Mouse (Mus musculus): ENCODE results near the gene Hcrt. TPM values are rescaled to one million over a fixed set of nuclear protein-coding genes. Genes with fewer than 3 reads are reported as not detected.
A peak's percentile ranks its signal among the peaks of the same experiment; 100 is the strongest.

The Hcrt gene
- polyA plus RNA-seq, 1 experiment from 2014 or later: not detected

DNA sequence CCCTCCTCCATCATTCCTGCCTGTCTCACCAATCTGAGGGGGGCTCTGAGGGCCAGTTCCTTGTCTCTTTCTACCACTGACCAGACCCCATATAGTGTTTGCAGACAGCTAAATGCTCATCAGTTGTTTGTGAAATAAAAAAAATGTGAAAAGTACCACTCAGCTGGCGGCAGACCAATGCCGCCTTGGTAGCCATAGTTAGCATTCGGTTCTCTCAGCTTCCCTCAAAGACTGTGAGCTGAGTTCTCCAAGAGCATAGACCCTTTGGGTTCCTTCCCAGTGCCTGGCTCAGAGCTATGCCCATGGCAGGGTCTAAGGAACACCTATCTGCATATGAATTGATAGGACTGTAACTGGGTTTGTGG lies 8.1 kb downstream of the Hcrt start:
- no peaks in the 10 kb centered on the region for H3K79me2 ChIP-seq (ENCODE audit: inconsistent target)
- no peak overlapping the region for H3K4me3 ChIP-seq (ENCODE audit: inconsistent target)
- 97% methylated on average over 3 of the region's 3 CpGs for WGBS (ENCODE audit: missing documents)
- H3K27ac ChIP-seq: no peak overlapping the region
- no peaks in the 10 kb centered on the region for H3K36me3 ChIP-seq (ENCODE audit: inconsistent target)

- Histone ChIP-seq H3K36me3 (ENCODE audit: inconsistent target) (no peaks in the 10 kb centered on the region), H3K79me2 (ENCODE audit: inconsistent target) (no peaks in the 10 kb centered on the region), H3K27ac (no peak overlapping the region), H3K4me3 (ENCODE audit: inconsistent target) (no peak overlapping the region)
- 65% methylated on average over 6 of the region's 12 CpGs for WGBS (ENCODE audit: missing documents)
Observed at GRCm38 (mm10) chr11:100754021-100754692, 8.6 kb downstream of the Hcrt start.

- 62% methylated on average over 10 of the region's 10 CpGs for WGBS (ENCODE audit: missing documents)
- Histone ChIP-seq H3K27ac (no peak overlapping the region), H3K36me3 (ENCODE audit: inconsistent target) (no peaks in the 10 kb centered on the region), H3K79me2 (ENCODE audit: inconsistent target) (no peaks in the 10 kb centered on the region), H3K4me3 (ENCODE audit: inconsistent target) (no peak overlapping the region)
Observed at GRCm38 (mm10) chr11:100752294-100752693, 10.4 kb downstream of the Hcrt start.

GRCm38 (mm10) chr11:100750127-100750526 lies 12.6 kb downstream of the Hcrt start:
- 93% methylated on average over 16 of the region's 16 CpGs for WGBS (ENCODE audit: missing documents)
- Histone ChIP-seq H3K79me2 (ENCODE audit: inconsistent target) (no peaks in the 10 kb centered on the region), H3K4me3 (ENCODE audit: inconsistent target) (no peak overlapping the region), H3K36me3 (ENCODE audit: inconsistent target) (no peaks in the 10 kb centered on the region), H3K27ac (no peak overlapping the region)

GRCm38 (mm10) chr11:100749469-100749868 lies 13.3 kb downstream of the Hcrt start:
- no peaks in the 10 kb centered on the region for H3K36me3 ChIP-seq (ENCODE audit: inconsistent target)
- H3K27ac ChIP-seq: no peak overlapping the region
- H3K4me3 ChIP-seq (ENCODE audit: inconsistent target): no peak overlapping the region
- WGBS (ENCODE audit: missing documents): 57% methylated on average over 25 of the region's 25 CpGs
- H3K79me2 ChIP-seq (ENCODE audit: inconsistent target): no peaks in the 10 kb centered on the region

- no peaks in the 10 kb centered on the region for H3K36me3 ChIP-seq (ENCODE audit: inconsistent target)
- H3K79me2 ChIP-seq (ENCODE audit: inconsistent target): no peaks in the 10 kb centered on the region
- 67% methylated on average over 3 of the region's 4 CpGs for WGBS (ENCODE audit: missing documents)
- H3K4me3 ChIP-seq (ENCODE audit: inconsistent target): no peak overlapping the region
- no peak overlapping the region for H3K27ac ChIP-seq
Observed at GRCm38 (mm10) chr11:100748620-100749019, 14.1 kb downstream of the Hcrt start.

DNA sequence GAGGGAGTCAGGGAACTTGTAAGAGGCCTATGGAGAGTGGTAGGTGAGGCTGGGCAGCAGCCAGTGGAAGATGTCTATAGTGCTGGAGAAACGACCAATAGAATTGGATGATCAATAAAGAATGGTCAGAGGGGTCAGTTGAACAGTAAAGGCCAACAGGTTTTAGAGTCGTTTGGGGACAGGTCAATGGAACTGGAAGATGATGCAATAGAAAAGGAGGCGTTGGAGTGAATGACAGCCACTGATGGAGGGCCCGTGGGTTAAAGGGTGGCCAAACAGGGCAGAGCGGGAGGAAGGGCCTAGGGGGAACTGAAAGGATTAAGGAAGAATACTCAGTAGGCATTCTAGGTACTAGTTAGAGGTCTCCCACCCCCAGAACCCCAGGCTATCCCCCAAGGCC lies 15.6 kb downstream of the Hcrt start:
- H3K27ac ChIP-seq: no peak overlapping the region
- no peak overlapping the region for H3K4me3 ChIP-seq (ENCODE audit: inconsistent target)
- H3K79me2 ChIP-seq (ENCODE audit: inconsistent target): no peaks in the 10 kb centered on the region
- 59% methylated on average over 4 of the region's 5 CpGs for WGBS (ENCODE audit: missing documents)
- H3K36me3 ChIP-seq (ENCODE audit: inconsistent target): no peaks in the 10 kb centered on the region

DNA sequence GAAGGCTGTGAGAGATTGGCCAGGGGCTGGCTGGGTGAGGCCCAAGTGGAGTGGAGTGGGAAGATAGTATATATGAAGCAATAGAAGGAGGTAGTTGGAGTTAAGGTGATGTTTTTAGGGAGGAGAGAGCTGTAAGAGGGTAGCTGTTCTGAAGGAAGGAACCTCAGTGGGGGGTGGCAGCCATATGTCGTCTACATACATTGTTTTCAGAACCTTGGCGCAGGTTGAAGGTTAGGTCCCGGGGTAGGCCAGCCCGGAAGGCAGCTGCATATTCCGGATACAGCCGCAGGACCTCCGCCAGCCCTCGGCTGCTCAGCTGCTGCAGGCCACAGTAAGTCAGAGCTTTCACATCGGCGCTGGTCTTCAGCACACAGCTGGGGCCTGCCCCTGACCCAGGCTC lies 16.2 kb downstream of the Hcrt start:
- no peak overlapping the region for H3K27ac ChIP-seq
- no peaks in the 10 kb centered on the region for H3K79me2 ChIP-seq (ENCODE audit: inconsistent target)
- H3K36me3 ChIP-seq (ENCODE audit: inconsistent target): no peaks in the 10 kb centered on the region
- WGBS (ENCODE audit: missing documents): 93% methylated on average over 6 of the region's 10 CpGs
- H3K4me3 ChIP-seq (ENCODE audit: inconsistent target): no peak overlapping the region

DNA sequence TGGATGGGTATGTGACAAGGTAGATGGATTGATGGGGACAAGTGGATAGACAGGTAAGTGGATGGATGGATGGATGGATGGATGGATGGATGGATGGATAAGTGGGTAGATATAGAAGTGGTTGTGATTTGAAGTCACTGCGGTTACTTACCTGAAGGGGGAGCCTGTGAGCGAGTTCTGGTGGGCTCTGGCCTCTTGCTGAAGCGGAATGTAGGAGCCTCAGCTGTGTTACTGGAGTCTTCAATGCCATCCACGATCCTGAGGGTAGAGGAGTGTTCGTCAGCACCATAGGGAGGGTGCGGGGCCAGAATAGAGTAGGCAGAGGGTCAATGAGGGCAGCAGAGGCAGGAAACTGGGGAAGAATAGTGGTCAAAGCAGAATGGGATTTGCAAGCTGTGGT lies 17.6 kb downstream of the Hcrt start:
- H3K27ac ChIP-seq: no peak overlapping the region
- WGBS (ENCODE audit: missing documents): 27% methylated on average over 6 of the region's 6 CpGs
- H3K79me2 ChIP-seq (ENCODE audit: inconsistent target): no peaks in the 10 kb centered on the region

GRCm38 (mm10) chr11:100741348-100741747 lies 21.4 kb downstream of the Hcrt start:
- Histone ChIP-seq H3K79me2 (ENCODE audit: inconsistent target) (peaks cover 17% of the 10 kb centered on the region), H3K4me3 (ENCODE audit: inconsistent target) (no peak overlapping the region), H3K27ac (no peak overlapping the region), H3K36me3 (ENCODE audit: inconsistent target) (no peaks in the 10 kb centered on the region)
- 98% methylated on average over 6 of the region's 6 CpGs for WGBS (ENCODE audit: missing documents)

More for the DNA sequence above, 17.6 kb downstream of the Hcrt start:
- Histone ChIP-seq H3K36me3 (ENCODE audit: inconsistent target) (no peaks in the 10 kb centered on the region), H3K4me3 (ENCODE audit: inconsistent target) (no peak overlapping the region)

DNA sequence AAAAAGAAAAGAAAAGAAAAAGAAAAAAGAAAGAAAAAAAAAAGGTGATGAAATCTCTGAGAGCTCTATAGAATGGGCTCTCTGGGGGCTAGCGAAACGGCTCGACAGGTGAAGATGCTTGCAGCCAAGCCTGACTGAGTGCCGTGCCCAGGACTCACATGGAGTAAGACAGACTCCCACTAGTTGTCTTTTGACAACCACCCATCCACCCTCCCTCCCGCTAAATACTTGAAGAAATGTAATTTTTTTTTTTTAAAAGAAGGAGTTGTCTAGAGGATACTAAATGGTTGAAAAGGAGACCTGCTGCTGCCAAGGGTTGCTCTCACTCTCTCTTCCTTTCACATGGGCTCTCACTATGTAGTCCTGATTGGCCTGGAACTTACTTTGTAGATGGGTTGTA lies 24.0 kb downstream of the Hcrt start:
- H3K79me2 ChIP-seq (ENCODE audit: inconsistent target): peaks cover 43% of the 10 kb centered on the region
- H3K4me3 ChIP-seq (ENCODE audit: inconsistent target): peak overlapping the region; percentile 34
- WGBS (ENCODE audit: missing documents): 32% methylated on average over 5 of the region's 5 CpGs
- H3K27ac ChIP-seq: 0 out of 2 replicates have a peak overlapping the region, but pooled peaks have one; percentile 35
- no peaks in the 10 kb centered on the region for H3K36me3 ChIP-seq (ENCODE audit: inconsistent target)

- Histone ChIP-seq H3K36me3 (ENCODE audit: inconsistent target) (no peaks in the 10 kb centered on the region), H3K79me2 (ENCODE audit: inconsistent target) (peaks cover 49% of the 10 kb centered on the region), H3K4me3 (ENCODE audit: inconsistent target) (peak within 1 kb of the TSS; percentile 100), H3K27ac (peak within 1 kb of the TSS; percentile 99)
- 2% methylated on average over 37 of the region's 39 CpGs for WGBS (ENCODE audit: missing documents)
Observed at GRCm38 (mm10) chr11:100738066-100738604, 24.6 kb downstream of the Hcrt start, which contains the start of gene Rab5c. TSS of gene Rab5c (minus strand) at chr11:100738215.

GRCm38 (mm10) chr11:100737105-100737733 lies 25.5 kb downstream of the Hcrt start:
- Histone ChIP-seq H3K79me2 (ENCODE audit: inconsistent target) (peaks cover 58% of the 10 kb centered on the region), H3K4me3 (ENCODE audit: inconsistent target) (peak overlapping the region; percentile 100), H3K36me3 (ENCODE audit: inconsistent target) (no peaks in the 10 kb centered on the region; the same call in 1 of the 2 replicates), H3K27ac (peak overlapping the region; percentile 99)
- under 1% methylated on average over 13 of the region's 13 CpGs for WGBS (ENCODE audit: missing documents)

DNA sequence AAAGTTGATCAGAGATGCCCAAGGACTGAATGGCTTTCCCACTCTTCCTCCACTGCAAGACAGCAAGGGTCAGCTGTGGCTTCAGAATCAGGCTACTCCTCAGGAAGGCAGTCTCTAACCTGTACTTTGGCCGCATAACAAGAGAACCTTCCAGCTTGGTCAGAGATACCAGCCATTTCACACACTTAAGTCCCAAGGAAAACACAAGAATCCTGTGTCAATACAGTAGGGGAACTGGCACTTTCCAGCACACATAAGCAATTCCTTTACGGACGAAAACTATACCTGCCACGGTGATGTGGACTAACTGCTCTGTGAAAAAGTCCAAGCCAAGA lies 26.0 kb downstream of the Hcrt start:
- Histone ChIP-seq H3K79me2 (ENCODE audit: inconsistent target) (peaks cover 63% of the 10 kb centered on the region), H3K4me3 (ENCODE audit: inconsistent target) (peak overlapping the region; percentile 100), H3K27ac (peak overlapping the region; percentile 99), H3K36me3 (ENCODE audit: inconsistent target) (no peaks in the 10 kb centered on the region; the same call in 1 of the 2 replicates)
- WGBS (ENCODE audit: missing documents): 41% methylated on average over 4 of the region's 4 CpGs

Measured in macrophage (primary cell).